28 mouse cellular contexts compared by ENCODE assay signal in the genomic region with DNA sequence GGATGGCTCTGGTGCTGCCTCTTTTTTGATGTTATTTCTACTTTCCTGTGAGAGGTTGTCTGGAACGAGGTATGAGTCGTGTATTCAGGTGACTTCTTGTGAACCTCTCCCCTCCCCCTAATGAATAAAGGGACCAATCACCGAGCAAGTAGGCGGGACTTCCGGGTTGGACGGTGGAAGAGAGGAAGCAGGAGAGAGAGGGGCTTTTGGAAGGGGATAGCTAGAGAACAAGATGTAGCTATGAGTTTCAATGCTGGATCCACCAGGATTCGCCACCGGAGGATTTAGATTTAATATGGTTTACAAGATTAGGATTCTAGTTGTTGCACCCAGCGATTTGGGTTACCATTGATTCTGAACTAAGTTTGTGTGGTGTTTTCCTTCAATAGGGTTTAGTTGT. TPM values are rescaled to one million over a fixed set of nuclear protein-coding genes. Genes with fewer than 3 reads are reported as not detected.
DNase-seq lines count a peak whose midpoint lies in the region; ATAC-seq lines count a peak whose summit lies in the region.
"Had no signal": no experiment of that assay in that cellular context is flagged by ENCODE, and none has a peak within 500 bp of the region (broad histone marks: within the 10 kb centered on the region; RNA-seq: fewer than 3 reads in every experiment).

No protein-coding gene starts in this region.

- no peak overlapping the region for H3K9ac ChIP-seq in forebrain, embryonic 16.5 days (replicated peaks; ENCODE audit: low read depth, low read length)
- H3K9ac ChIP-seq: embryonic facial prominence, embryonic 12.5 days; embryonic facial prominence, embryonic 15.5 days; heart, embryonic 13.5 days; hindbrain, embryonic 14.5 days had no signal

- H3K36me3 ChIP-seq in forebrain, embryonic 16.5 days (ENCODE audit: control insufficient read depth, insufficient read depth) = no peaks in the 10 kb centered on the region
- H3K36me3 ChIP-seq: embryonic facial prominence, embryonic 12.5 days; embryonic facial prominence, embryonic 15.5 days; heart, embryonic 10.5 days; heart, embryonic 13.5 days had no signal

- 77% methylated on average over 9 of the region's 9 CpGs for WGBS in forebrain, embryonic 16.5 days

- peak; percentile 10 for DNase-seq in cerebellum, adult 9-10 months
- no peak for DNase-seq in cerebellum, adult 18-20 months
- DNase-seq in 3T3-L1 (ENCODE audit: low read depth, low spot score) (peak; percentile 12), MN1 (ENCODE audit: low spot score) (peak; percentile 67)
- peak; percentile 21 for DNase-seq in testis, postnatal 14 days (ENCODE audit: low spot score)
- no peak for DNase-seq in layer of hippocampus, adult 18-20 months (ENCODE audit: low spot score in 2 of 2)
- DNase-seq: adrenal gland, adult 8-10 months; adrenal gland, postnatal 25 days; cerebellum, adult 11-12 months; cerebellum, adult 9-11 months; cerebellum, postnatal 25 days; gastrocnemius, postnatal 10 days; gastrocnemius, postnatal 36 days; heart, adult 2 months; heart, postnatal 14 days; heart, postnatal 4 days had no signal

- no peak overlapping the region for H3K27ac ChIP-seq in forebrain, embryonic 16.5 days (ENCODE audit: low read length)
- H3K27ac ChIP-seq: embryonic facial prominence, embryonic 12.5 days; embryonic facial prominence, embryonic 15.5 days; heart, adult 2 months; heart, embryonic 10.5 days; heart, embryonic 13.5 days; hindbrain, embryonic 14.5 days; hindbrain, postnatal 0 days had no signal

- no peak overlapping the region for H3K4me2 ChIP-seq in forebrain, embryonic 16.5 days (ENCODE audit: low read length)
- H3K4me2 ChIP-seq: embryonic facial prominence, embryonic 12.5 days; embryonic facial prominence, embryonic 15.5 days; heart, embryonic 13.5 days; hindbrain, embryonic 14.5 days had no signal

- no peaks in the 10 kb centered on the region for H3K4me1 ChIP-seq in forebrain, embryonic 16.5 days (replicated peaks; ENCODE audit: control insufficient read depth, insufficient read depth, low read length)
- H3K4me1 ChIP-seq: embryonic facial prominence, embryonic 12.5 days; embryonic facial prominence, embryonic 15.5 days had no signal

- no peak overlapping the region for H3K4me3 ChIP-seq in forebrain, embryonic 16.5 days (replicated peaks; ENCODE audit: low read length)
- H3K4me3 ChIP-seq: embryonic facial prominence, embryonic 12.5 days; embryonic facial prominence, embryonic 15.5 days; heart, adult 2 months; heart, embryonic 10.5 days; heart, embryonic 13.5 days had no signal

- ATAC-seq in forebrain, embryonic 16.5 days = no peak
- ATAC-seq: activated CD4-positive, CD25-positive, alpha-beta regulatory T cell, adult 4 months; CD4-positive, CD25-positive, alpha-beta regulatory T cell, adult 4 months; forebrain, embryonic 14.5 days; hindbrain, postnatal 0 days; inflammation-experienced regulatory T-cells, adult 6 months; Patski had no signal

- H3K9me3 ChIP-seq in forebrain, embryonic 16.5 days (ENCODE audit: control insufficient read depth, low read length) = no peaks in the 10 kb centered on the region
- H3K9me3 ChIP-seq: embryonic facial prominence, embryonic 12.5 days; embryonic facial prominence, embryonic 15.5 days; heart, embryonic 10.5 days; heart, embryonic 13.5 days had no signal

- no peaks in the 10 kb centered on the region for H3K27me3 ChIP-seq in forebrain, embryonic 16.5 days (replicated peaks; ENCODE audit: control insufficient read depth, insufficient read depth, low read length)
- H3K27me3 ChIP-seq: embryonic facial prominence, embryonic 12.5 days; embryonic facial prominence, embryonic 15.5 days; heart, embryonic 13.5 days; Patski had no signal

RNA-seq across cellular contexts. Expression of a gene that starts 7.1 kb away (rescaled TPM):
- total RNA-seq in layer of hippocampus, adult 18-20 months (2021) = 100 to 1,000 TPM; 111 to 112 TPM
- polyA plus RNA-seq in forebrain, embryonic 16.5 days (2015; fragmentation: Nextera tagmentation; extraction: Ambion mirVana) = 394 and 400 TPM in 2 replicates

RNA-seq across cellular contexts. Expression of a gene that starts 28.5 kb away (rescaled TPM):
- 10 to 100 TPM; 58.1 to 61.2 TPM for total RNA-seq in layer of hippocampus, adult 18-20 months (2021)
- 93.0 and 107 TPM in 2 replicates for polyA plus RNA-seq in forebrain, embryonic 16.5 days (2015; fragmentation: Nextera tagmentation; extraction: Ambion mirVana)

Comparison
In these comparisons a context has a peak if more than half of its experiments do, and no peak if none do; other contexts are left out.
1. DNase-seq: peak in cerebellum, adult 9-10 months (single experiment), 3T3-L1 (single experiment), MN1 (single experiment) and testis, postnatal 14 days (single experiment); none in cerebellum, adult 18-20 months (0 of 2) and layer of hippocampus, adult 18-20 months (0 of 2).